Mouse (Mus musculus) heart, embryonic 10.5 days (tissue): ENCODE measurements around the gene Tec. TPM values are rescaled to one million over a fixed set of nuclear protein-coding genes. Genes with fewer than 3 reads are reported as not detected.
A peak's percentile ranks its signal among the peaks of the same experiment; 100 is the strongest.

ENCODE experiments used
- DNase-seq: peaks from one replicate; pipeline ENCODE4 v3.0.0-alpha.2; 2017; ENCODE audit warnings: low spot score
- H3K27ac ChIP-seq: fragments of 300-500 bp; sonication (generic); 2 replicates; pipeline ENCODE4 v1.5.1; 2016; ENCODE audit warnings: mild to moderate bottlenecking
- H3K27me3 ChIP-seq: fragments of 300-500 bp; sonication (generic); 2 replicates; pipeline ENCODE4 v1.6.1; 2016; ENCODE audit warnings: mild to moderate bottlenecking; ENCODE audit not compliant: poor library complexity, insufficient read depth, severe bottlenecking
- H3K36me3 ChIP-seq: fragments of 300-500 bp; sonication (generic); 2 replicates; pipeline ENCODE4 v1.6.1; 2016; ENCODE audit warnings: mild to moderate bottlenecking, moderate library complexity
- H3K4me1 ChIP-seq: fragments of 300-500 bp; sonication (generic); 2 replicates; pipeline ENCODE4 v1.6.1; 2016; ENCODE audit warnings: mild to moderate bottlenecking
- H3K4me3 ChIP-seq: fragments of 300-500 bp; sonication (generic); 2 replicates; pipeline ENCODE4 v1.5.1; 2016; ENCODE audit warnings: mild to moderate bottlenecking, moderate library complexity
- H3K9me3 ChIP-seq: fragments of 300-500 bp; sonication (generic); 2 replicates; pipeline ENCODE4 v1.6.1; 2016; ENCODE audit warnings: mild to moderate bottlenecking, moderate library complexity
- WGBS: fragments of 180-500 bp; shearing (Covaris S2); methylation state at CpG from one replicate; pipeline ENCODE4 v1.1.7; 2016; 5-methylcytosine and 5-hydroxymethylcytosine counted together
- polyA plus RNA-seq: library from polyadenylated mRNA; unstranded; fragments of >200 nt; fragmentation: Nextera tagmentation; extraction: Ambion mirVana; gene quantifications from 2 replicates; pipeline ENCODE4 v1.2.1, GENCODE M21; 2016

Tec gene
- polyA plus RNA-seq, result 7.5 and 12.1 TPM in 2 replicates

DNA sequence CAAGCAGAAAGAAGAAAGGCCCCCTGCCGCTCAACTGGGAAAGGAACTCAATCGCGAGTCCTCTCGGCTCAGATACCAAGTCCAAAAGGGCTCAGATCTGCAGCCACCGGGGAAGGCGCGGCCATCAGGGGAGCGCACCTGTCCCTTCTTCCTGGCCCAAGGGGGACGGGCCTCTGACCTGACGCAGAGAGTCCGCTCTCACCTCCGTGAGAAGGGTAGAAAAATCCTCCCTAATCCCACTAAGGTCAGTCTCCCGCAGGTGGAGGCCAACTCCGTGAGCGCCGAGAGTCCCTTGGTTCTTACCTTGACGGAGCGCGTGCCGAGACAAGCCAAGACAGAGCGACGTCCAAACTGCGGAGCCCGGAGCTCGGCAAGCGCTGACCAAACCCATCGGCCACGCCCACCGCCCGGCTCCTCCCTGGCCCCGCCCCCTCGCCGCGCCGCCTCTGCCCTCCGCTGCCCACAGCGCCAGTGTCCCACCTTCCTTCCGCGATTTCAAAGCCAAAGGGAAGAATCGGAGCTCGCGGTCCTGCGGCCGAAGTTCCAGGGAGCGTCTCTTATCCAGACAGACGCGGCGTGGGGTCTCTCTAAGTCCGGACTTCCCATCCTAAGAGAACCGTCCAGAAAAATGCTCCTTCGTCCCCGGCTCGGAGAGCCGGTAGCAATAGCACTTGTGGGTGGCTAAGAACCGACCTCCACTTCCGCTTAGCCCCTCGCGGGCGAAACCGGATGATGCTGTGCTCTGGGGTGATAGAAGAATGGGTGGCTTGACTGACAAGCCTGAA, at the start of gene Tec:
TSS of gene Tec (minus strand) at position 393 of the 785 bp plus-strand sequence.
- peak within 1 kb of the TSS; percentile 71 for H3K4me3 ChIP-seq
- H3K27me3 ChIP-seq, result peaks cover 13% of the 10 kb centered on the region
- under 1% methylated on average over 59 of the region's 60 CpGs for WGBS
- H3K4me1 ChIP-seq, result peaks cover 21% of the 10 kb centered on the region; the same call in 1 of the 2 replicates
- H3K9me3 ChIP-seq, result no peaks in the 10 kb centered on the region
- H3K36me3 ChIP-seq, result no peaks in the 10 kb centered on the region
- peak within 1 kb of the TSS; percentile 89 for H3K27ac ChIP-seq
- DNase-seq, result peak; percentile 96

GRCm38 (mm10) chr5:72916851-72917250, 48.6 kb upstream of the Tec start:
- Histone ChIP-seq H3K4me1 (peaks cover 29% of the 10 kb centered on the region), H3K36me3 (0 out of 2 replicates have a peak, but pooled peaks cover 2% of the 10 kb centered on the region), H3K27ac (0 out of 2 replicates have a peak overlapping the region, but pooled peaks have one; percentile 99), H3K9me3 (no peaks in the 10 kb centered on the region), H3K27me3 (no peaks in the 10 kb centered on the region), H3K4me3 (peak overlapping the region; percentile 81)
- WGBS, result 47% methylated on average over 1 of the region's 1 CpGs
- peak; percentile 31 for DNase-seq

- Histone ChIP-seq H3K27me3 (no peaks in the 10 kb centered on the region), H3K9me3 (no peaks in the 10 kb centered on the region), H3K4me3 (peak overlapping the region; percentile 81), H3K4me1 (peaks cover 29% of the 10 kb centered on the region), H3K36me3 (no peaks in the 10 kb centered on the region), H3K27ac (peak overlapping the region; percentile 99)
- DNase-seq, result no peak
- whole genome bisulfite sequencing, result 25% methylated on average over 4 of the region's 4 CpGs
Measured at GRCm38 (mm10) chr5:72916048-72916447, 47.8 kb upstream of the Tec start.

- Histone ChIP-seq H3K4me3 (peak overlapping the region; percentile 81), H3K27me3 (no peaks in the 10 kb centered on the region), H3K27ac (peak overlapping the region; percentile 99), H3K9me3 (no peaks in the 10 kb centered on the region), H3K4me1 (peaks cover 29% of the 10 kb centered on the region), H3K36me3 (no peaks in the 10 kb centered on the region)
- WGBS, result under 1% methylated on average over 66 of the region's 66 CpGs
- DNase-seq, result peak; percentile 84
Measured at GRCm38 (mm10) chr5:72914633-72915561, 46.6 kb upstream of the Tec start.

DNA sequence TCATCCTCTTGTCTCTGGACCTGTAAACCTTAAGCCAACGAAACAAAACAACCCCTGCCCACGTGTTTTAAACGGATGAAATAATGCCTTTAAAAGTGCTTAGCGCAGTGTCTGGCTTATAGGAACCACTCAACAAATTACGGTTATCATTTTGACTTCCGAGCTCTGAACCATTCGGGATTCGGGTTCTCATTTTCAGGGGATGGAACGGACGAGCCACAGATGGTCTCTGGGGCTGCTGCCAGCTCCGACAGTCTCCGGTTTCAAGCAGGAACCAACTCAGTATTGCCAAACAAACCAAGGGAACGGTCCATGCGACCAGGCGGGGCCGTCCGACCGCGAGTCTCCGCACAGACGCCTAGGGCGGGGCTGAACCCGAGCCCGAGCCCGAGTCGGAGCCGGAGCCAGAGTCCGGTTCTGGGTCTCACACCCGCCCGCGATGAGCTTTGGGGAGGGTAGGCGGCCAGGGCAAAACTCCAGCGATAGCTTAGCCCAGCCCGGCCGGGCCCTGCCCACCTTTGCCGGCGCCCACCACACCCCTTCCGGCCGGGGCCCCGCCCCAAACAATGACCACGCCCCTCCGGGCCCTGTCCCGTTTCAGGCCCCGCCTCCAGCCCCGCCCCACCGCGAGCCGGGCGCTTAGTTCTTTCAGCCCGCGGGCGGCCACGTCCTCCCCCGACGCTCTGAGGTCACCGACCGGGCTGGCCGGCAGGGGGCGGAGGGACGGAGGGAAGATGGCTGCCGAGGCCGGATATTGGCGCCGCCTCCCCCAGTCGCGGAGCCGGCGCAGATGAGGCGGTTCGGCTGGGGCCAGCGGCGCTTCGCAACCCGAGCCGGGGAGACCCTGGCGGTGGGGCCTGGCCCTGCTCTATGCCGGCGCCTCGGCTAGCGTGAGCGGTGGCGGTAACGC, 45.6 kb upstream of the Tec start, which contains the start of gene Slain2:
TSS of gene Slain2 (plus strand) at position 657 of the 910 bp plus-strand sequence.
- Histone ChIP-seq H3K27ac (peak within 1 kb of the TSS; percentile 99), H3K4me3 (peak within 1 kb of the TSS; percentile 81), H3K9me3 (no peaks in the 10 kb centered on the region), H3K27me3 (no peaks in the 10 kb centered on the region), H3K4me1 (peaks cover 29% of the 10 kb centered on the region), H3K36me3 (no peaks in the 10 kb centered on the region)
- DNase-seq, result peak; percentile 98
- WGBS, result under 1% methylated on average over 83 of the region's 83 CpGs

- DNase-seq, result no peak
- 68% methylated on average over 3 of the region's 3 CpGs for WGBS
- no peak overlapping the region for H3K27ac ChIP-seq
- no peaks in the 10 kb centered on the region for H3K9me3 ChIP-seq
- no peaks in the 10 kb centered on the region for H3K36me3 ChIP-seq
- no peak overlapping the region for H3K4me3 ChIP-seq
- H3K4me1 ChIP-seq, result peaks cover 17% of the 10 kb centered on the region
- no peaks in the 10 kb centered on the region for H3K27me3 ChIP-seq
Measured at GRCm38 (mm10) chr5:72911284-72911683, 43.0 kb upstream of the Tec start.

DNA sequence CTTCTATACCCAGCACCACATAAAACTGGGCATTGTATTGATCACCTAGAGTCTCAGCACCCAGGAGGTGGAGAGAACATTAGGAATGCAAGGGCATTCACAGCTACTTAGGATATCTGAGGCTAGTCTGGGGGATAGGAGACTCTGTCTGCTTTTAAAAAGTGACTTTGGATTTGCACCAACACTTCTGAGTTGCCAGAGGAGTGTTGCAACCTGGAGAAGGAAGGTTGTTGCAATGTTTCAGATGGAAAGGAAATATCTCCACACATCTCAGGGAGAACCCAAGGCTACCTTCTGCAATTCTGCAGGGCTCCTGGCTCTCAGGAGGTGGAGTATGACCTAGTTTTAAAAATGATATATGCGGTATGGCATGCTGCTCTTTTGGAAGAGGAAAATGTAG, 42.1 kb upstream of the Tec start:
- Histone ChIP-seq H3K27ac (no peak overlapping the region), H3K4me3 (no peak overlapping the region), H3K27me3 (no peaks in the 10 kb centered on the region), H3K36me3 (no peaks in the 10 kb centered on the region), H3K9me3 (no peaks in the 10 kb centered on the region), H3K4me1 (peaks cover 18% of the 10 kb centered on the region)
- WGBS, result 88% methylated on average over 1 of the region's 1 CpGs
- DNase-seq, result no peak

DNA sequence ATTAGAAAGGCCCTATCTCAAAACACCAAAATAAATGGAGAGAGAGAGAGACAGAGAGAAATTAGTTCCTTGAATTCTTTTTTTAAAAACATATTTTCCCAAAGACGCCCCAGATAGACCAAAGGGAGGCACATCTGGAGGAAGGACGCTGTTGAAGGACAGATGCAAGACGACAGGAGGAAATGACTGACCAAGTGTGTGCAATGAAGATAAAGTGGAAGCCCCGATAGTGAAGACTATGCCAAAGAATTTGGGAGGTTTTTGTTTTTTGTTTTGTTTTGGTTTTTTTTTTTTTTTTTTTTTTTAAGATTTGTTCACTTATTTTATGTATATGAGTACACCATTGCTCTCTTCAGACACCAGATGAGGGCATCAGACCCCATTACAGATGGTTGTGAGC, 41.1 kb upstream of the Tec start:
- DNase-seq, result no peak
- peaks cover 19% of the 10 kb centered on the region for H3K4me1 ChIP-seq
- no peak overlapping the region for H3K27ac ChIP-seq
- H3K9me3 ChIP-seq, result no peaks in the 10 kb centered on the region
- no peak overlapping the region for H3K4me3 ChIP-seq
- H3K36me3 ChIP-seq, result no peaks in the 10 kb centered on the region
- WGBS, result 60% methylated on average over 4 of the region's 4 CpGs
- no peaks in the 10 kb centered on the region for H3K27me3 ChIP-seq

- WGBS, result 77% methylated on average over 8 of the region's 8 CpGs
- H3K27me3 ChIP-seq, result no peaks in the 10 kb centered on the region
- no peak overlapping the region for H3K4me3 ChIP-seq
- 0 out of 2 replicates have a peak overlapping the region, but pooled peaks have one; percentile 14 for H3K27ac ChIP-seq
- peak; percentile 54 for DNase-seq
- peaks cover 20% of the 10 kb centered on the region for H3K4me1 ChIP-seq
- no peaks in the 10 kb centered on the region for H3K36me3 ChIP-seq
- H3K9me3 ChIP-seq, result no peaks in the 10 kb centered on the region
Measured at GRCm38 (mm10) chr5:72908324-72908936, 40.1 kb upstream of the Tec start.

GRCm38 (mm10) chr5:72907402-72907801, 39.1 kb upstream of the Tec start:
- H3K9me3 ChIP-seq, result no peaks in the 10 kb centered on the region
- H3K4me1 ChIP-seq, result peaks cover 14% of the 10 kb centered on the region
- no peaks in the 10 kb centered on the region for H3K36me3 ChIP-seq
- 86% methylated on average over 6 of the region's 6 CpGs for WGBS
- no peak for DNase-seq
- no peak overlapping the region for H3K27ac ChIP-seq
- no peak overlapping the region for H3K4me3 ChIP-seq
- H3K27me3 ChIP-seq, result no peaks in the 10 kb centered on the region

GRCm38 (mm10) chr5:72904903-72905790, 36.9 kb upstream of the Tec start:
- no peaks in the 10 kb centered on the region for H3K36me3 ChIP-seq
- peak overlapping the region; percentile 73 for H3K27ac ChIP-seq
- WGBS, result 64% methylated on average over 18 of the region's 18 CpGs
- no peaks in the 10 kb centered on the region for H3K27me3 ChIP-seq
- DNase-seq, result peak; percentile 83
- no peak overlapping the region for H3K4me3 ChIP-seq
- peaks cover 14% of the 10 kb centered on the region for H3K4me1 ChIP-seq
- no peaks in the 10 kb centered on the region for H3K9me3 ChIP-seq
